Mouse (Mus musculus) kidney, postnatal 4 days (tissue): ENCODE measurements around the gene Fam171a1.
"Not testable (repeated sequence)": the region's sequence is repeated elsewhere in the genome, so short reads cannot be mapped to it uniquely, and the experiment has no call there.

Experiments
- DNase-seq, 2 experiments: peaks; one replicate each; pipeline ENCODE4 v3.0.0; 2021; ENCODE audit warnings: mixed read lengths in 2 of 2

The Fam171a1 gene

GRCm38 (mm10) chr2:3174890-3175289 lies 60.9 kb downstream of the Fam171a1 start:
- no peak for DNase-seq

- peak in 1 of 2 experiments; percentile 22 for DNase-seq
These were observed 62.0 kb downstream of the Fam171a1 start for GRCm38 (mm10) chr2:3175988-3176387.

GRCm38 (mm10) chr2:3176751-3177150 lies 62.7 kb downstream of the Fam171a1 start:
- no peak for DNase-seq

GRCm38 (mm10) chr2:3180550-3180949 lies 66.5 kb downstream of the Fam171a1 start:
- no peak for DNase-seq

- DNase-seq: no peak
These were observed 69.6 kb downstream of the Fam171a1 start for GRCm38 (mm10) chr2:3183656-3184055.

GRCm38 (mm10) chr2:3185335-3185734 lies 71.3 kb downstream of the Fam171a1 start:
- peak; percentile 72 to 79 for DNase-seq

GRCm38 (mm10) chr2:3188745-3189475 lies 74.9 kb downstream of the Fam171a1 start:
- DNase-seq: no peak

- no peak for DNase-seq
These were observed 77.1 kb downstream of the Fam171a1 start for GRCm38 (mm10) chr2:3191149-3191548.

GRCm38 (mm10) chr2:3195511-3195910 lies 81.5 kb downstream of the Fam171a1 start:
- no peak for DNase-seq

- no peak for DNase-seq
These were observed 86.4 kb downstream of the Fam171a1 start for GRCm38 (mm10) chr2:3200422-3200821.

GRCm38 (mm10) chr2:3206975-3207642 lies 93.1 kb downstream of the Fam171a1 start:
- no peak for DNase-seq

GRCm38 (mm10) chr2:3215480-3215879 lies 101.5 kb downstream of the Fam171a1 start:
- no peak for DNase-seq

GRCm38 (mm10) chr2:3216617-3217016 lies 102.6 kb downstream of the Fam171a1 start:
- no peak for DNase-seq

GRCm38 (mm10) chr2:3217577-3217976 lies 103.6 kb downstream of the Fam171a1 start:
- DNase-seq: not testable (repeated sequence)

GRCm38 (mm10) chr2:3218225-3218624 lies 104.2 kb downstream of the Fam171a1 start:
- DNase-seq: no peak

- DNase-seq: peak; percentile 20 to 40
These were observed 114.5 kb downstream of the Fam171a1 start for GRCm38 (mm10) chr2:3228475-3228874.

- peak; percentile 79 to 85 for DNase-seq
These were observed 115.0 kb downstream of the Fam171a1 start for GRCm38 (mm10) chr2:3229060-3229459.

- DNase-seq: no peak
These were observed 125.2 kb downstream of the Fam171a1 start for GRCm38 (mm10) chr2:3239255-3239654.

- no peak for DNase-seq
These were observed 130.2 kb downstream of the Fam171a1 start for GRCm38 (mm10) chr2:3244251-3244650.

GRCm38 (mm10) chr2:3251309-3251708 lies 137.3 kb downstream of the Fam171a1 start:
- no peak for DNase-seq

- no peak for DNase-seq
These were observed 152.4 kb downstream of the Fam171a1 start for GRCm38 (mm10) chr2:3266466-3266865.

- no peak for DNase-seq
These were observed 153.9 kb downstream of the Fam171a1 start for GRCm38 (mm10) chr2:3267879-3268278.

- no peak for DNase-seq
These were observed 159.3 kb downstream of the Fam171a1 start for GRCm38 (mm10) chr2:3273349-3273748.

GRCm38 (mm10) chr2:3276106-3276505 lies 162.1 kb downstream of the Fam171a1 start:
- DNase-seq: no peak
